Mouse (Mus musculus) hindbrain, embryonic 13.5 days (tissue): ENCODE results near the gene Corin. TPM values are rescaled to one million over a fixed set of nuclear protein-coding genes. Genes with fewer than 3 reads are reported as not detected.

ENCODE experiments used
- ATAC-seq: fragments of 200-750 bp; cut with Nextera tagmentation; 2 replicates; pipeline ENCODE4 v1.8.0; 2017; ENCODE audit warnings: moderate TSS enrichment; ENCODE audit not compliant: low FRiP score
- H3K27ac ChIP-seq: fragments of 300-500 bp; sonication (generic); 2 replicates; pipeline ENCODE4 v1.5.1; 2015; ENCODE audit warnings: inconsistent platforms, mild to moderate bottlenecking, moderate library complexity
- H3K27me3 ChIP-seq: fragments of 300-500 bp; sonication (generic); 2 replicates; pipeline ENCODE4 v1.6.1; 2015; ENCODE audit warnings: mild to moderate bottlenecking, inconsistent platforms
- H3K36me3 ChIP-seq: fragments of 300-500 bp; sonication (generic); 2 replicates; pipeline ENCODE4 v1.6.1; 2015; ENCODE audit warnings: mild to moderate bottlenecking, inconsistent platforms
- H3K4me1 ChIP-seq: fragments of 300-500 bp; sonication (generic); replicated peaks from 2 replicates; pipeline ENCODE4 v1.6.1; 2015; ENCODE audit warnings: inconsistent platforms
- H3K4me2 ChIP-seq: fragments of 300-500 bp; sonication (generic); 2 replicates; pipeline ENCODE4 v1.6.1; 2015; ENCODE audit warnings: inconsistent platforms, mild to moderate bottlenecking, moderate library complexity
- H3K4me3 ChIP-seq: fragments of 300-500 bp; sonication (generic); 2 replicates; pipeline ENCODE4 v1.5.1; 2015; ENCODE audit warnings: mild to moderate bottlenecking, inconsistent platforms
- H3K9ac ChIP-seq: fragments of 300-500 bp; sonication (generic); 2 replicates; pipeline ENCODE4 v1.6.1; 2015; ENCODE audit warnings: mild to moderate bottlenecking, inconsistent platforms
- H3K9me3 ChIP-seq: fragments of 300-500 bp; sonication (generic); 2 replicates; pipeline ENCODE4 v1.6.1; 2016; ENCODE audit warnings: inconsistent platforms
- WGBS: fragments of 180-500 bp; shearing (Covaris S2); methylation state at CpG from one replicate; pipeline ENCODE4 v1.1.7; 2015; 5-methylcytosine and 5-hydroxymethylcytosine counted together
- polyA plus RNA-seq: library from polyadenylated mRNA; unstranded; fragments of >200 nt; fragmentation: Nextera tagmentation; extraction: Ambion mirVana; gene quantifications from 2 replicates; pipeline ENCODE4 v1.2.1, GENCODE M21; 2015

The Corin gene
- polyA plus RNA-seq, 1 experiment from 2014 or later: 4.8 TPM

- WGBS: 76% methylated on average over 12 of the region's 12 CpGs
- Histone ChIP-seq H3K9ac (no peak overlapping the region), H3K4me3 (no peak overlapping the region), H3K4me1 (no peaks in the 10 kb centered on the region), H3K27me3 (no peaks in the 10 kb centered on the region), H3K9me3 (no peaks in the 10 kb centered on the region), H3K4me2 (no peak overlapping the region), H3K27ac (no peak overlapping the region), H3K36me3 (no peaks in the 10 kb centered on the region)
- no peak for ATAC-seq
These were observed 31.8 kb downstream of the Corin start for GRCm38 (mm10) chr5:72472317-72473009.

GRCm38 (mm10) chr5:72471746-72472145 is 32.5 kb downstream of the Corin start:
- no peak for ATAC-seq
- 79% methylated on average over 7 of the region's 7 CpGs for WGBS
- Histone ChIP-seq H3K36me3 (no peaks in the 10 kb centered on the region), H3K27ac (no peak overlapping the region), H3K27me3 (no peaks in the 10 kb centered on the region), H3K9me3 (no peaks in the 10 kb centered on the region), H3K4me1 (no peaks in the 10 kb centered on the region), H3K4me2 (no peak overlapping the region), H3K4me3 (no peak overlapping the region), H3K9ac (no peak overlapping the region)

GRCm38 (mm10) chr5:72464932-72465331 is 39.3 kb downstream of the Corin start:
- H3K27me3 ChIP-seq: no peaks in the 10 kb centered on the region
- WGBS: 61% methylated on average over 3 of the region's 3 CpGs
- H3K36me3 ChIP-seq: no peaks in the 10 kb centered on the region
- no peak overlapping the region for H3K27ac ChIP-seq
- H3K9ac ChIP-seq: no peak overlapping the region
- H3K4me2 ChIP-seq: no peak overlapping the region
- no peaks in the 10 kb centered on the region for H3K9me3 ChIP-seq
- no peaks in the 10 kb centered on the region for H3K4me1 ChIP-seq
- H3K4me3 ChIP-seq: no peak overlapping the region
- no peak for ATAC-seq

- Histone ChIP-seq H3K9ac (no peak overlapping the region), H3K27me3 (no peaks in the 10 kb centered on the region), H3K4me2 (no peak overlapping the region), H3K27ac (no peak overlapping the region), H3K4me3 (no peak overlapping the region), H3K4me1 (no peaks in the 10 kb centered on the region), H3K36me3 (no peaks in the 10 kb centered on the region), H3K9me3 (no peaks in the 10 kb centered on the region)
- ATAC-seq: no peak
- 85% methylated on average over 7 of the region's 7 CpGs for WGBS
These were observed 44.7 kb downstream of the Corin start for GRCm38 (mm10) chr5:72459374-72460112.

GRCm38 (mm10) chr5:72453690-72454089 is 50.6 kb downstream of the Corin start:
- Histone ChIP-seq H3K36me3 (no peaks in the 10 kb centered on the region), H3K9me3 (no peaks in the 10 kb centered on the region), H3K4me2 (no peak overlapping the region), H3K27me3 (no peaks in the 10 kb centered on the region), H3K27ac (no peak overlapping the region), H3K9ac (no peak overlapping the region), H3K4me3 (no peak overlapping the region), H3K4me1 (no peaks in the 10 kb centered on the region)
- 68% methylated on average over 2 of the region's 2 CpGs for WGBS
- no peak for ATAC-seq

GRCm38 (mm10) chr5:72453176-72453575 is 51.1 kb downstream of the Corin start:
- H3K9me3 ChIP-seq: no peaks in the 10 kb centered on the region
- no peak overlapping the region for H3K9ac ChIP-seq
- no peak overlapping the region for H3K4me3 ChIP-seq
- no peaks in the 10 kb centered on the region for H3K27me3 ChIP-seq
- no peaks in the 10 kb centered on the region for H3K36me3 ChIP-seq
- no peak overlapping the region for H3K4me2 ChIP-seq
- no peak for ATAC-seq
- H3K27ac ChIP-seq: no peak overlapping the region
- WGBS: 78% methylated on average over 11 of the region's 11 CpGs
- H3K4me1 ChIP-seq: no peaks in the 10 kb centered on the region

GRCm38 (mm10) chr5:72452750-72453149 is 51.5 kb downstream of the Corin start:
- WGBS: 56% methylated on average over 4 of the region's 4 CpGs
- Histone ChIP-seq H3K36me3 (no peaks in the 10 kb centered on the region), H3K4me2 (no peak overlapping the region), H3K9ac (no peak overlapping the region), H3K27ac (no peak overlapping the region), H3K9me3 (no peaks in the 10 kb centered on the region), H3K4me1 (no peaks in the 10 kb centered on the region), H3K27me3 (no peaks in the 10 kb centered on the region), H3K4me3 (no peak overlapping the region)
- ATAC-seq: no peak

- 63% methylated on average over 2 of the region's 2 CpGs for WGBS
- Histone ChIP-seq H3K27me3 (no peaks in the 10 kb centered on the region), H3K27ac (no peak overlapping the region), H3K9ac (no peak overlapping the region), H3K36me3 (no peaks in the 10 kb centered on the region), H3K4me1 (no peaks in the 10 kb centered on the region), H3K4me2 (no peak overlapping the region), H3K9me3 (no peaks in the 10 kb centered on the region), H3K4me3 (no peak overlapping the region)
- no peak for ATAC-seq
These were observed 55.4 kb downstream of the Corin start for GRCm38 (mm10) chr5:72448846-72449245.

- H3K9me3 ChIP-seq: no peaks in the 10 kb centered on the region
- H3K27ac ChIP-seq: no peak overlapping the region
- WGBS: 94% methylated on average over 11 of the region's 11 CpGs
- H3K4me3 ChIP-seq: no peak overlapping the region
- no peak overlapping the region for H3K9ac ChIP-seq
- H3K36me3 ChIP-seq: no peaks in the 10 kb centered on the region
- no peak for ATAC-seq
- H3K27me3 ChIP-seq: no peaks in the 10 kb centered on the region
- H3K4me1 ChIP-seq: no peaks in the 10 kb centered on the region
- no peak overlapping the region for H3K4me2 ChIP-seq
These were observed 58.2 kb downstream of the Corin start for GRCm38 (mm10) chr5:72446104-72446503.

GRCm38 (mm10) chr5:72443946-72444345 is 60.3 kb downstream of the Corin start:
- Histone ChIP-seq H3K4me1 (no peaks in the 10 kb centered on the region), H3K4me3 (no peak overlapping the region), H3K4me2 (no peak overlapping the region), H3K27ac (no peak overlapping the region), H3K9me3 (no peaks in the 10 kb centered on the region), H3K9ac (no peak overlapping the region), H3K27me3 (no peaks in the 10 kb centered on the region), H3K36me3 (no peaks in the 10 kb centered on the region)
- no peak for ATAC-seq
- 76% methylated on average over 11 of the region's 11 CpGs for WGBS

- Histone ChIP-seq H3K9ac (no peak overlapping the region), H3K27ac (no peak overlapping the region), H3K36me3 (no peaks in the 10 kb centered on the region), H3K27me3 (no peaks in the 10 kb centered on the region), H3K4me3 (no peak overlapping the region), H3K4me2 (no peak overlapping the region), H3K9me3 (no peaks in the 10 kb centered on the region), H3K4me1 (no peaks in the 10 kb centered on the region)
- WGBS: 83% methylated on average over 4 of the region's 4 CpGs
- ATAC-seq: no peak
These were observed 61.3 kb downstream of the Corin start for GRCm38 (mm10) chr5:72443007-72443406.

GRCm38 (mm10) chr5:72441181-72441580 is 63.1 kb downstream of the Corin start:
- ATAC-seq: no peak

GRCm38 (mm10) chr5:72435085-72435484 is 69.2 kb downstream of the Corin start:
- no peak overlapping the region for H3K27ac ChIP-seq
- ATAC-seq: no peak
- no peak overlapping the region for H3K4me2 ChIP-seq
- H3K4me1 ChIP-seq: no peaks in the 10 kb centered on the region
- H3K36me3 ChIP-seq: no peaks in the 10 kb centered on the region
- no peaks in the 10 kb centered on the region for H3K27me3 ChIP-seq
- no peak overlapping the region for H3K9ac ChIP-seq
- no peaks in the 10 kb centered on the region for H3K9me3 ChIP-seq
- 96% methylated on average over 11 of the region's 11 CpGs for WGBS
- H3K4me3 ChIP-seq: no peak overlapping the region

More at GRCm38 (mm10) chr5:72441181-72441580, 63.1 kb downstream of the Corin start:
- H3K4me1 ChIP-seq: no peaks in the 10 kb centered on the region
- no peaks in the 10 kb centered on the region for H3K9me3 ChIP-seq
- H3K36me3 ChIP-seq: no peaks in the 10 kb centered on the region
- no peak overlapping the region for H3K4me2 ChIP-seq
- no peak overlapping the region for H3K9ac ChIP-seq
- H3K4me3 ChIP-seq: no peak overlapping the region
- WGBS: 74% methylated on average over 10 of the region's 10 CpGs
- no peak overlapping the region for H3K27ac ChIP-seq
- H3K27me3 ChIP-seq: no peaks in the 10 kb centered on the region
